Mouse (Mus musculus) cerebellum, postnatal 14 days (tissue): ENCODE data around the gene Gm4847.

Source experiments
- DNase-seq, 2 experiments: peaks; one replicate each; pipeline ENCODE4 v3.0.0; 2021; ENCODE audit warnings: mixed read lengths in 2 of 2

The Gm4847 gene

DNA sequence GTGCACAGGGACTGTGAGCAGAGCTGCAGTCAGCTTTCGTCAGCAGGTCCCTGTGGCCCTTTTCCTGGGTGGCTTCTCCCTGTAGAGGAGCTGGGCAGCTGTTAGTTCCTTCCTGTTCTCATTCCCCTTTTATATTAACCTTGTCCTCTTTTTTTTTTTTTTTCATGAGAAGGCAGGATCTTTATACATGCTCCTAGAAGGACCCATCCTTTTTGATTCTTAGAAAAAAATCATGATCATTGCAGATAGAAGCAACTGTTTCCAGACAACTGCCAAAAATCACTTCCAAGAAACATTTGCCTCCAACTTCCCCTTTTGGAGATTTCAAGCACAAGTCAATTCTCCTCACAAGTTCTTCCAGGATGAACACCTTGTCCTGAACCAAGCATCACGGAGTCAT is at the start of gene Gm4847:
Gm4847 (minus strand) TSS at position 101 of the 400 bp plus-strand sequence.
- DNase-seq, result no peak

DNA sequence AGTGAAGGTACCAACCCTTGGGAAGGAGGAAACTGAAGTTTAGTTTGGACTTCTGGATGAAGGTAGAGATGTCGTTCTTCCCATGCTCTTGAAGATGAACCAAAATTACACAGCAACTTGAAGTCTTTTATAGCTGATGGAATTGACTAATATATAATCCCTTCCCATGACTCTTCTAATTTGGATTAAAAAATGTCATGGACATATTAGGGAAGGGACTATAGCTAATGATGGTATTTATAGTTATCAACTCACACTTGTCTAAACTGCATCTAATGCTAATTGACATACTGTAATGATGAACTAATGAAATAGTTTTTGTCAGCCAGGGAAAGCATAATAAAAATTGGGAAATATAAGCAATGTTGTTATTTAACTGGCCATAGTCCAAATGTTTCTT is 34.3 kb upstream of the Gm4847 start, which contains the start of gene Fmo9:
Fmo9 (minus strand) TSS at position 101 of the 400 bp plus-strand sequence.
- DNase-seq, result no peak

DNA sequence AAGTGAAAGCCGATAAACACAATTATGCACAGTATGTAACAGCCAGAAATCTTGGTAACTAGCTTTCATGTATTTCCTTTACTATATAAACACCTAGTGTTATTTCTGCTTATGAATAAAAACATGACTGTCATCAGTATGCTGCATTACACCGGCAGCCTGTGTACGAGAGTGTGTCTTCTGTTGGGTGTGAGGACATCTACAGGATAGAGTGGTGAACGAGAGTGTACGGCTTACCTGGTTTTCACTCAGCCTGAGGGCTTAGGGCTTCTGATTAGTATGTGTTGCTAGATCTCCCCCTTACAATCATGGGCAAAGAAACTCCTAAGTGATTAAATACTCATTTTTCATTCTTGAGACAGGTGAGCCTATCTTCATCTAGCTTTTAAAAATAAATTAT is 21.8 kb upstream of the Gm4847 start:
- DNase-seq, result no peak

DNA sequence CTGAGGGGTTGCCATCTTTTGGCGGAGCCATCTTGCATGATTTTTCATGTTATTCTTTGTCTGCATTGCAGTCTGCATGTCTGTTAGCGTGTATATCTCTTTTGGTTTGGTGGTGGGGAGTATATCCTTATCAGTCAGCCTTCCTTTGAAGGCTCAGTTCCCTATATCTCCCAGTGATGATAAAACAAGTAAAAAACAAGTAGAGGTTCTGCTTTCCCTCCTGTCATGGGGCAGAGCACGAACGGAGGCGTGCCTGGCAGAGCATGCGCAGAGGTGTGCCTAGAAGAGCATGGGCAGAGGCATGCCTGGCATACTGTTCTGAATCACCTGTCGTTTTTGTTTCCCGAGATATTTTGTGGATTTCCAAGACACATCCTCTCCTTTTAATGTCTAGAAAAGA is 13.3 kb upstream of the Gm4847 start:
- DNase-seq, result no peak
